Mouse (Mus musculus) embryonic fibroblast, embryonic 13.5 days (primary cell): ENCODE measurements around the gene Prl2c1. TPM values are rescaled to one million over a fixed set of nuclear protein-coding genes. Genes with fewer than 3 reads are reported as not detected.
"Not testable (repeated sequence)": the region's sequence is repeated elsewhere in the genome, so short reads cannot be mapped to it uniquely, and the experiment has no call there.

Experiments used
- H3K27ac ChIP-seq: 2 replicates; pipeline ENCODE4 v1.5.1; 2012; ENCODE audit warnings: low read length, control low read depth, inconsistent platforms; ENCODE audit not compliant: insufficient read depth
- H3K4me1 ChIP-seq: 2 replicates; pipeline ENCODE4 v1.6.1; 2011; ENCODE audit warnings: low read length; ENCODE audit not compliant: control insufficient read depth, insufficient read depth
- H3K4me3 ChIP-seq: 2 replicates; pipeline ENCODE4 v1.5.1; 2011; ENCODE audit warnings: mild to moderate bottlenecking, control low read depth, low read length; ENCODE audit not compliant: insufficient read depth
- CTCF ChIP-seq: IDR thresholded peaks from 2 replicates; pipeline ENCODE4 v1.5.1; 2011; ENCODE audit warnings: mild to moderate bottlenecking, control low read depth, low read length, moderate library complexity, borderline replicate concordance; ENCODE audit not compliant: insufficient read depth
- POLR2A ChIP-seq: IDR thresholded peaks from 2 replicates; pipeline ENCODE4 v1.6.1; 2011; ENCODE audit warnings: low read depth, mild to moderate bottlenecking, control low read depth, low read length, moderate library complexity
- polyA plus RNA-seq: library from polyadenylated mRNA; stranded (reverse); fragments of >200 nt; gene quantifications from 2 replicates; pipeline ENCODE4 v1.2.4, GENCODE M21; 2011; ENCODE audit warnings: low read depth; ENCODE audit not compliant: missing spikeins, insufficient read length

The Prl2c1 gene
- not detected in 2 replicates for polyA plus RNA-seq

DNA sequence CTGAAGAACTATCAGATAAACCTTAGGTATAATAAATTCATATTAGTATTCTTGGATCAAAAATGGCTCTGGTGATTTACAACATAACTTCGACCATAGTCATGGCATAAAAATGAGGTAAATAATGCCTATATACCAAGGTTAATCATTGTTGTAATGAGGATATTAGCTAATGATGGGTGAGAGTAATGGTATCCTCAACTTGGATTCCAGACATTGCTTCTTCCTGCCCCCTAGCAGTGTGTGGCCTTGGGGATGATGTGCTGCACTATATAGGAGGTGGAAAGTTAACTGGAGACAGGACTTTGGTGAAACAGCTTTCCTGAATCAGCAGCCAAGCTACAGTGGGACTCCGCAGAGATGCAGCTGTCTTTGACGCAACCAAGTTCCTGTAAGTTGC lies at the start of gene Prl2c1:
Prl2c1 (plus strand) TSS at position 301 of the 400 bp plus-strand sequence.
- H3K4me3 ChIP-seq: no peak within 1 kb of the TSS
- no peak within 1 kb of the TSS for H3K27ac ChIP-seq
- no peak for TF ChIP-seq POLR2A
- no peak for TF ChIP-seq CTCF
- H3K4me1 ChIP-seq: no peaks in the 10 kb centered on the region

DNA sequence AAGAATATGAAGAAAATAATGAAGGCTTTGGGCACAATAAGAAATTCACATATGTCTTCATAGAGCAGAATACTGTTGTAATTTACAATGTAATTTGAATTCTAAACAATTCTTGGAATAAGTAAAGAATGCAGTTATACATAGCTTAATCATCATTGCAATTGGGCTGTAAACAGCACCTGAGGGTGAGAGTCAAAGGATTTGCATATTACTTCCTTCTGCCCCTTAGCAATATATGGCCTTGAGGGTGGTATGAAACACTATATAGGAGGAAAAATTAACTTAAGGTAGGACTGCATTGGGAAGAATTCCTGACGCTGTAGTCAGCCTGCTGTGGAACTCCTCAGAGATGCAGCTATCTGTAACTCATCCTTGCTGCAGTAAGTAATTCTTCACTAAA lies 47.8 kb upstream of the Prl2c1 start, which contains the start of gene Prl2a1:
Prl2a1 (plus strand) TSS at position 301 of the 400 bp plus-strand sequence.
- H3K27ac ChIP-seq: no peak within 1 kb of the TSS
- TF ChIP-seq CTCF: no peak
- TF ChIP-seq POLR2A: no peak
- H3K4me3 ChIP-seq: no peak within 1 kb of the TSS

DNA sequence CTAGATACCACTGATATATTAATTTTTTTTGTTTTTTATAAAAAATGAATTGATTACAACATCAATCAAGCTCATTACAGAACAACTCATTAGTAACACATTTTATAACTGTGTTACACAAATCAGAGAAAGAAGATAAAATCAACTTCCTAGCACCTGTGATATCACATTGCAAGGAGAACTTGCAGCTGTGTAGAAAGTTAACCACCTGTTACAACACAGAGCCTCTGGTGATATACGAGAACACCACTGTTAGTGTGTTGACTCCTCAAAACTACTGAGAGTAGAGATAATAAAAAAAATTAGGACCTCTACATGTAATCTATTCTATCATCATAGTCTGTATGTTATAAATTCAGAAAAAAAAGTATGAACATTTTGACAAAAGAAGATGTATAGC lies 46.4 kb upstream of the Prl2c1 start:
- Histone ChIP-seq H3K27ac (no peak overlapping the region), H3K4me3 (no peak overlapping the region), H3K4me1 (no peaks in the 10 kb centered on the region)
- no peak for TF ChIP-seq POLR2A
- no peak for TF ChIP-seq CTCF

More for the DNA sequence above, 47.8 kb upstream of the Prl2c1 start, which contains the start of gene Prl2a1:
- H3K4me1 ChIP-seq: no peaks in the 10 kb centered on the region

DNA sequence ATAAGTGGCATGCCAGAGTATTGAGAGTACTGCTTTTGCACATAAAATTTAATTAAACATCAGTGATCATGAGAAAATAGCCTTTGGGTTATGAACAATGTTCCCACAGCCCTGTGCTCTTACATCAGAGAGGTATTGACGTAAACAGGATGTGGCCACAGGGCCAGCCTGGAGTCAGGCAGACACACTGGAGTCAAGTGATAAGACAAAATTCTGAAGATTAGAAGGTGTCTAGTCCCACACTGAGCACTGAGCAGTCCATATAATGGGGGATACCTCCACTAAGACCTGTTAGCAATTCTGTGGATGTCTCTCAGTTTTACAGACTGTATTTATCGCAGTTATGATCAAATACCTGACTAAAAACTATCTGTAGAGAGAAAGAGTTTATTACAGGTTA lies 55.1 kb downstream of the Prl2c1 start:
- H3K27ac ChIP-seq, H3K4me3 ChIP-seq, H3K4me1 ChIP-seq: not testable (repeated sequence)

Other genes starting within 250 kb of the Prl2c1 start
- not detected in 2 replicates for gene Prl7b1, start 238.8 kb upstream of the Prl2c1 start, polyA plus RNA-seq
- not detected in 2 replicates for gene Prl7a1, start 206.8 kb upstream of the Prl2c1 start, polyA plus RNA-seq
- gene Prl7a2, start 181.3 kb upstream of the Prl2c1 start, polyA plus RNA-seq: not detected in 2 replicates
- not detected in 2 replicates for gene Prl7d1, start 132.6 kb upstream of the Prl2c1 start, polyA plus RNA-seq
- not detected in 2 replicates for gene Prl7c1, start 68.5 kb upstream of the Prl2c1 start, polyA plus RNA-seq
- not detected in 2 replicates for gene Prl2a1, start 47.7 kb upstream of the Prl2c1 start, polyA plus RNA-seq
- not detected in 2 replicates for gene Prl4a1, start 166.9 kb downstream of the Prl2c1 start, polyA plus RNA-seq